Mouse (Mus musculus): ENCODE measurements around the gene Prl2c5. TPM values are rescaled to one million over a fixed set of nuclear protein-coding genes. Genes with fewer than 3 reads are reported as not detected.
"Not testable (repeated sequence)": the region's sequence is repeated elsewhere in the genome, so short reads cannot be mapped to it uniquely, and the experiment has no call there.

Prl2c5 gene
- not detected in 2 replicates for polyA plus RNA-seq (2015; fragmentation: Nextera tagmentation; extraction: Ambion mirVana)

GRCm38 (mm10) chr13:13182415-13182814 lies at the start of gene Prl2c5:
TSS of gene Prl2c5 (plus strand) at chr13:13182715.
- H3K9me3 ChIP-seq; H3K9ac ChIP-seq; H3K4me3 ChIP-seq; H3K36me3 ChIP-seq; H3K4me1 ChIP-seq; H3K4me2 ChIP-seq; ATAC-seq (ENCODE audit: insufficient number of reproducible peaks, low FRiP score, low TSS enrichment, low read depth); H3K27ac ChIP-seq; H3K27me3 ChIP-seq: not testable (repeated sequence)
- WGBS = 53% methylated on average over 2 of the region's 2 CpGs

GRCm38 (mm10) chr13:13162777-13163485 lies 19.6 kb upstream of the Prl2c5 start:
- H3K9ac ChIP-seq; H3K4me1 ChIP-seq; H3K27me3 ChIP-seq; H3K36me3 ChIP-seq; ATAC-seq (ENCODE audit: insufficient number of reproducible peaks, low FRiP score, low TSS enrichment, low read depth); H3K4me3 ChIP-seq; H3K9me3 ChIP-seq; H3K4me2 ChIP-seq; H3K27ac ChIP-seq: not testable (repeated sequence)
- WGBS = 67% methylated on average over 4 of the region's 7 CpGs

GRCm38 (mm10) chr13:13168631-13169030 lies 13.9 kb upstream of the Prl2c5 start:
- H3K27ac ChIP-seq; H3K27me3 ChIP-seq; H3K9me3 ChIP-seq; ATAC-seq (ENCODE audit: insufficient number of reproducible peaks, low FRiP score, low TSS enrichment, low read depth); H3K4me2 ChIP-seq; H3K9ac ChIP-seq; H3K4me1 ChIP-seq; H3K4me3 ChIP-seq; H3K36me3 ChIP-seq: not testable (repeated sequence)
- 80% methylated on average over 2 of the region's 2 CpGs for WGBS

GRCm38 (mm10) chr13:13173616-13174136 lies 8.8 kb upstream of the Prl2c5 start:
- H3K27me3 ChIP-seq; H3K9ac ChIP-seq; H3K36me3 ChIP-seq; H3K4me1 ChIP-seq; H3K27ac ChIP-seq; H3K4me2 ChIP-seq; H3K9me3 ChIP-seq; ATAC-seq (ENCODE audit: insufficient number of reproducible peaks, low FRiP score, low TSS enrichment, low read depth); H3K4me3 ChIP-seq: not testable (repeated sequence)
- WGBS = 61% methylated on average over 1 of the region's 1 CpGs

- not testable (repeated sequence) for H3K4me3 ChIP-seq; H3K9ac ChIP-seq; H3K4me1 ChIP-seq; ATAC-seq (ENCODE audit: insufficient number of reproducible peaks, low FRiP score, low TSS enrichment, low read depth); H3K27ac ChIP-seq; H3K9me3 ChIP-seq; H3K27me3 ChIP-seq; H3K36me3 ChIP-seq; H3K4me2 ChIP-seq
- 50% methylated on average over 2 of the region's 2 CpGs for WGBS
Measured at GRCm38 (mm10) chr13:13175736-13176135, 6.8 kb upstream of the Prl2c5 start.

GRCm38 (mm10) chr13:13211168-13211567 lies 28.7 kb downstream of the Prl2c5 start:
- not testable (repeated sequence) for H3K4me2 ChIP-seq; H3K27ac ChIP-seq; H3K36me3 ChIP-seq; H3K9ac ChIP-seq; H3K4me1 ChIP-seq; ATAC-seq (ENCODE audit: insufficient number of reproducible peaks, low FRiP score, low TSS enrichment, low read depth); H3K4me3 ChIP-seq; H3K9me3 ChIP-seq; H3K27me3 ChIP-seq

- H3K36me3 ChIP-seq; ATAC-seq (ENCODE audit: insufficient number of reproducible peaks, low FRiP score, low TSS enrichment, low read depth); H3K9ac ChIP-seq; H3K4me2 ChIP-seq; H3K27me3 ChIP-seq; H3K4me1 ChIP-seq; H3K4me3 ChIP-seq; H3K27ac ChIP-seq; H3K9me3 ChIP-seq: not testable (repeated sequence)
- 86% methylated on average over 2 of the region's 2 CpGs for WGBS
Measured at GRCm38 (mm10) chr13:13216363-13216762, 33.8 kb downstream of the Prl2c5 start.

- not testable (repeated sequence) for ATAC-seq (ENCODE audit: insufficient number of reproducible peaks, low FRiP score, low TSS enrichment, low read depth); H3K4me2 ChIP-seq; H3K4me1 ChIP-seq; H3K9ac ChIP-seq; H3K36me3 ChIP-seq; H3K27me3 ChIP-seq; H3K27ac ChIP-seq; H3K9me3 ChIP-seq; H3K4me3 ChIP-seq
- WGBS = 71% methylated on average over 5 of the region's 5 CpGs
Measured at GRCm38 (mm10) chr13:13220231-13220630, 37.7 kb downstream of the Prl2c5 start.

GRCm38 (mm10) chr13:13237456-13237855 lies 54.9 kb downstream of the Prl2c5 start:
- H3K4me2 ChIP-seq; H3K27me3 ChIP-seq; H3K4me1 ChIP-seq; ATAC-seq (ENCODE audit: insufficient number of reproducible peaks, low FRiP score, low TSS enrichment, low read depth); H3K27ac ChIP-seq; H3K36me3 ChIP-seq; H3K9ac ChIP-seq; H3K4me3 ChIP-seq; H3K9me3 ChIP-seq: not testable (repeated sequence)
- WGBS = 0% methylated on average over 1 of the region's 1 CpGs

Other genes starting within 250 kb of the Prl2c5 start
- not detected in 2 replicates for gene Prl2c2, start 177.3 kb upstream of the Prl2c5 start, polyA plus RNA-seq (2015; fragmentation: Nextera tagmentation; extraction: Ambion mirVana)
- 13.4 and 14.9 TPM in 2 replicates for gene Gpr137b, start 211.3 kb downstream of the Prl2c5 start, polyA plus RNA-seq (2015; fragmentation: Nextera tagmentation; extraction: Ambion mirVana)